Mouse (Mus musculus) megakaryocyte, adult 5-6 weeks (primary cell): Measurements from ENCODE around the gene Olfr126. TPM values are rescaled to one million over a fixed set of nuclear protein-coding genes. Genes with fewer than 3 reads are reported as not detected.

Experiments
- ATAC-seq: 2 replicates; pipeline ENCODE4 v1.8.0; 2016; ENCODE audit warnings: mild to moderate bottlenecking, inconsistent platforms; ENCODE audit not compliant: poor library complexity, severe bottlenecking
- total RNA-seq, 2 experiments: library from RNA; stranded (forward) in 1 of 2; stranded (reverse) in 1 of 2; fragments of 153-499, 151-499 nt in 1 of 2; fragments of 221-1000, 200-1000 nt in 1 of 2; gene quantifications; 2 replicates each; pipeline versions ENCODE4 v1.2.3 to v1.2.4; 2015 to 2017

Olfr126 gene
- not detected in 2 replicates for total RNA-seq (2015)
- total RNA-seq (2017), result not detected in 2 replicates

GRCm38 (mm10) chr17:37847183-37847582, at the start of gene Olfr126:
TSS of gene Olfr126 (plus strand) at chr17:37847483.
- no peak for ATAC-seq

DNA sequence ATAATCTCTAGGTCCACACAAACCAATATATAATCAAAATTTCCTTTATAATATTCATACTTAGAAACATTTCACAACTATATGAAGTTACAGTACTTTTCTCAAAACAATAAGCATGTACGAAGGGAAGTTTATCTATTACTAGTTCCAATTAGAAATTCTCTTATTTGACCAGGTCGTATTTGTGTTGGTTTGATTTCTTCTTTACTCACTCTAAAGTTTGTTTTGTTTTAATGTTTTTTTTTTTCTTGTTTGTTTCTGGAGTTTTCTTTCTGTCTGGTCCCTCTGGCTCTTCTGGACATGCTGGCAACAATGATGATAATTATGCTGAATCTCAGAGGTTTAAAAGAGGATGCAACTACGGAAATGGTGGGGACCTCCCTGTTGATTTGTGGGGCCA, 47.7 kb upstream of the Olfr126 start, which contains the start of gene Olfr124:
Gene Olfr124, plus strand, starts transcription at position 301 of the 400 bp plus-strand sequence.
- no peak for ATAC-seq

DNA sequence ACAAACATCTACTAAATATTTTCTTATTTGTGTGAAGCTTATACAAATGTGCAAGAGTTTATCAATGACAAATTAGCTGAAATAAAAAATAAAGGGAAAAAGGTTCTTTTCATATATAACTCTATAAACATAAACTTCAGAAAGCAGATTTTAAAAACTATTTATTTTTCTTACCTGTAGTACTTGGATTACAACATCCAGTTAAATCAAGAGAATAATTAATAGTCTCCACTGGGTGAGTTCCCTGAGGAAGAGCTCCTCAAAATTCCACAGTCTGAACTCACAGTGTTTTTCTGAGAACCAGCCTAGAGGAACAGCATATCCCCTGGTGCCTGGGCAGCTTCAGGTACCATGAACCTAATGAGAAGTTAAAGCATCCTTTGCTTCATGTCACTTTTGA, 14.6 kb upstream of the Olfr126 start, which contains the start of gene Olfr125:
Gene Olfr125, plus strand, starts transcription at position 301 of the 400 bp plus-strand sequence.
- no peak for ATAC-seq

DNA sequence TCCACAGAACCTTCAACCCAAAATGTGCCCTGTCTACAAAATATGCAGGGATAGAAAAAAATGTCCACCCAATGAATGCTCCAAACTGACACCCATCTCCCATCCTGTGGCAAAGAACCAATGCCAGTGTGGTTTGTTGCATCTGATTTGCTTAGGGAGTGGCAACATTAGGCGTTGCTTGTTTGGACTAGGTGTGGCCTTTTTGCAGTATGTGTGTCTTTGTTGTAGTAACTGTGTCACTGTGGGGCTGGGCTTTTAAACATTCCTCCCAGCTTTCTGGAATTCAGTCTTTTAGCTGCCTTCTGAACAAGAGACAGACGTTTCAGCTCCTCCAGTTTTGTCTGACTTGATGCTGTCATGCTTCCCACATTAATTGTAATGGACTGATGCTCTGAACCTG, 16.6 kb downstream of the Olfr126 start:
- no peak for ATAC-seq

DNA sequence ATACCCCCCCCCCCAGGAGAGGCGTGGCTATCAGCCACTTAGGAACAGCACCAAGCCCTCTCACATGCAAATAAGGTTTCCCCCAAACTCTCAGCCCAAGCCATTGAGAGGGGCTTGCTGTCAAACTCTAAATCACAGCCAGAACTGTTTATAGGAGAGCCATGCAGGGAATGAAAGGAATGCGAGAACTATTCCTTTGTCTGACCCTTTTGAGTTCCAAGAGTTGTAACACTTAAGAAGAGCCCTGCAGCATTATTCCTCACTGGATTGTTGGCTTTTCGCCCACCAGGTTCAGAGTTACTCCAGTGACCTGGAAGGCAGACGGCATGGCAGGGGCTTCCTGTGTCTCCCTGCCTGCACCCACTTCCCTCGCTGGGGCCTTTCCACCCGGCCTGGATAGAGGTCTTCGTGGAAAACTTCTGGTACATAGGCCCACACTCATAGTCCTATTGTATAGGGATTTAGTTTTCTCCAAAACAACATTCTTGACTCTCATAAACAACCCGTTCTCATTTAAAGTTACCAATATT, 22.5 kb downstream of the Olfr126 start:
- no peak for ATAC-seq

DNA sequence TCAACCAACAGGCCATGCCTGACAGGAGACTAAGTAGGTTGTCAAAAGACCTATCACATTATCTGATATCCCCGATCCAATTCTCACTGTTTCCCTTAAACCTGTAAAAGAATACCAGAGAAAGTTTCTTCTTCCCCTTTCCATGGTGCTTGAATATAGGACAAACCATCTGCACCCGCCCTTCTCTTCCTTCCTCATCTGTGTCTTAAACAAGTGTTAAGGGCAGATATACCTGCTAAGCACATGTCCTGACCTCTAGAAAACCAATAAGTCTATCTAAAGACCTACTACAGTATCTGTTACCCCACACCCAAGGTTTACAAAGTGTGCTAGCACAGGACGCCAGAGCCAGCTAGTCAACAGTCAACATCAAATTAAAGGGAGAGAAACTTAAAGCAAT, 26.5 kb downstream of the Olfr126 start:
- no peak for ATAC-seq

GRCm38 (mm10) chr17:37900137-37900536, 52.9 kb downstream of the Olfr126 start, which contains the start of gene Olfr127:
TSS of gene Olfr127 (plus strand) at chr17:37900437.
- no peak for ATAC-seq

Other genes with a start within 250 kb of the Olfr126 start
- not detected in 2 replicates for gene Olfr115, start 220.4 kb upstream of the Olfr126 start, total RNA-seq (2015)
- gene Olfr115, start 220.4 kb upstream of the Olfr126 start, total RNA-seq (2017), result not detected in 2 replicates
- gene Olfr116, start 220.3 kb upstream of the Olfr126 start, total RNA-seq (2015), result not detected in 2 replicates
- not detected in 2 replicates for gene Olfr116, start 220.3 kb upstream of the Olfr126 start, total RNA-seq (2017)
- gene Olfr117, start 183.7 kb upstream of the Olfr126 start, total RNA-seq (2015), result not detected in 2 replicates
- gene Olfr117, start 183.7 kb upstream of the Olfr126 start, total RNA-seq (2017), result not detected in 2 replicates
- not detected in 2 replicates for gene Olfr118, start 180.5 kb upstream of the Olfr126 start, total RNA-seq (2015)
- gene Olfr118, start 180.5 kb upstream of the Olfr126 start, total RNA-seq (2017), result not detected in 2 replicates
- gene Olfr119, start 150.9 kb upstream of the Olfr126 start, total RNA-seq (2015), result not detected in 2 replicates
- gene Olfr119, start 150.9 kb upstream of the Olfr126 start, total RNA-seq (2017), result not detected in 2 replicates
- gene Olfr120, start 125.7 kb upstream of the Olfr126 start, total RNA-seq (2015), result not detected in 2 replicates
- not detected in 2 replicates for gene Olfr120, start 125.7 kb upstream of the Olfr126 start, total RNA-seq (2017)
- gene Olfr121, start 98.6 kb upstream of the Olfr126 start, total RNA-seq (2015), result not detected in 2 replicates
- gene Olfr121, start 98.6 kb upstream of the Olfr126 start, total RNA-seq (2017), result not detected in 2 replicates
- gene Olfr122, start 78.9 kb upstream of the Olfr126 start, total RNA-seq (2015), result not detected in 2 replicates
- not detected in 2 replicates for gene Olfr122, start 78.9 kb upstream of the Olfr126 start, total RNA-seq (2017)
- not detected in 2 replicates for gene Olfr123, start 54.0 kb upstream of the Olfr126 start, total RNA-seq (2015)
- gene Olfr123, start 54.0 kb upstream of the Olfr126 start, total RNA-seq (2017), result not detected in 2 replicates
- not detected in 2 replicates for gene Olfr124, start 47.6 kb upstream of the Olfr126 start, total RNA-seq (2015)
- not detected in 2 replicates for gene Olfr124, start 47.6 kb upstream of the Olfr126 start, total RNA-seq (2017)
- gene Olfr125, start 14.5 kb upstream of the Olfr126 start, total RNA-seq (2015), result not detected in 2 replicates
- gene Olfr125, start 14.5 kb upstream of the Olfr126 start, total RNA-seq (2017), result not detected in 2 replicates
- gene Olfr127, start 53.0 kb downstream of the Olfr126 start, total RNA-seq (2015), result not detected in 2 replicates
- gene Olfr127, start 53.0 kb downstream of the Olfr126 start, total RNA-seq (2017), result not detected in 2 replicates
- not detected in 2 replicates for gene Olfr128, start 73.1 kb downstream of the Olfr126 start, total RNA-seq (2015)
- gene Olfr128, start 73.1 kb downstream of the Olfr126 start, total RNA-seq (2017), result not detected in 2 replicates
- not detected in 2 replicates for gene Olfr761, start 105.6 kb downstream of the Olfr126 start, total RNA-seq (2015)
- gene Olfr761, start 105.6 kb downstream of the Olfr126 start, total RNA-seq (2017), result not detected in 2 replicates
- gene Olfr129, start 212.6 kb downstream of the Olfr126 start, total RNA-seq (2015), result not detected in 2 replicates
- not detected in 2 replicates for gene Olfr129, start 212.6 kb downstream of the Olfr126 start, total RNA-seq (2017)
- gene Olfr130, start 216.4 kb downstream of the Olfr126 start, total RNA-seq (2015), result not detected in 2 replicates
- not detected in 2 replicates for gene Olfr130, start 216.4 kb downstream of the Olfr126 start, total RNA-seq (2017)
- gene Olfr131, start 241.2 kb downstream of the Olfr126 start, total RNA-seq (2015), result not detected in 2 replicates
- gene Olfr131, start 241.2 kb downstream of the Olfr126 start, total RNA-seq (2017), result not detected in 2 replicates